Mouse (Mus musculus): ENCODE results near the gene Ppil1. TPM values are rescaled to one million over a fixed set of nuclear protein-coding genes. Genes with fewer than 3 reads are reported as not detected.

Ppil1 gene
- polyA plus RNA-seq, 1 experiment from 2014 or later: 178 TPM

GRCm38 (mm10) chr17:29302149-29302548, 38.2 kb upstream of the Ppil1 start:
- H3K4me1 ChIP-seq (replicated peaks): peaks cover 45% of the 10 kb centered on the region
- no peak overlapping the region for H3K9ac ChIP-seq (replicated peaks)
- no peak overlapping the region for H3K4me2 ChIP-seq
- H3K27ac ChIP-seq: no peak overlapping the region
- no peaks in the 10 kb centered on the region for H3K27me3 ChIP-seq
- H3K36me3 ChIP-seq: peaks cover 46% of the 10 kb centered on the region
- no peak for ATAC-seq (ENCODE audit: insufficient number of reproducible peaks, insufficient read depth, low FRiP score, low TSS enrichment, low read depth)
- WGBS: 75% methylated on average over 5 of the region's 5 CpGs
- H3K9me3 ChIP-seq: no peaks in the 10 kb centered on the region
- no peak overlapping the region for H3K4me3 ChIP-seq (replicated peaks)

GRCm38 (mm10) chr17:29301421-29301820, 37.4 kb upstream of the Ppil1 start:
- WGBS: 95% methylated on average over 6 of the region's 6 CpGs
- peaks cover 52% of the 10 kb centered on the region for H3K4me1 ChIP-seq (replicated peaks)
- no peak for ATAC-seq (ENCODE audit: insufficient number of reproducible peaks, insufficient read depth, low FRiP score, low TSS enrichment, low read depth)
- no peaks in the 10 kb centered on the region for H3K9me3 ChIP-seq
- H3K4me2 ChIP-seq: no peak overlapping the region
- H3K27ac ChIP-seq: no peak overlapping the region
- H3K4me3 ChIP-seq (replicated peaks): no peak overlapping the region
- no peak overlapping the region for H3K9ac ChIP-seq (replicated peaks)
- H3K36me3 ChIP-seq: peaks cover 50% of the 10 kb centered on the region
- H3K27me3 ChIP-seq: no peaks in the 10 kb centered on the region

- Histone ChIP-seq H3K4me2 (no peak overlapping the region), H3K9me3 (no peaks in the 10 kb centered on the region), H3K27ac (no peak overlapping the region), H3K36me3 (peaks cover 50% of the 10 kb centered on the region), H3K4me3 (replicated peaks) (no peak overlapping the region), H3K27me3 (no peaks in the 10 kb centered on the region), H3K9ac (replicated peaks) (no peak overlapping the region), H3K4me1 (replicated peaks) (peaks cover 50% of the 10 kb centered on the region)
- 93% methylated on average over 7 of the region's 7 CpGs for WGBS
- ATAC-seq (ENCODE audit: insufficient number of reproducible peaks, insufficient read depth, low FRiP score, low TSS enrichment, low read depth): no peak
These were observed 36.9 kb upstream of the Ppil1 start for GRCm38 (mm10) chr17:29300926-29301325.

- WGBS: 93% methylated on average over 4 of the region's 4 CpGs
- Histone ChIP-seq H3K4me2 (no peak overlapping the region), H3K9ac (replicated peaks) (no peak overlapping the region), H3K9me3 (no peaks in the 10 kb centered on the region), H3K36me3 (peaks cover 65% of the 10 kb centered on the region), H3K4me3 (replicated peaks) (no peak overlapping the region), H3K4me1 (replicated peaks) (peaks cover 39% of the 10 kb centered on the region), H3K27me3 (no peaks in the 10 kb centered on the region), H3K27ac (no peak overlapping the region)
- no peak for ATAC-seq (ENCODE audit: insufficient number of reproducible peaks, insufficient read depth, low FRiP score, low TSS enrichment, low read depth)
These were observed 35.3 kb upstream of the Ppil1 start for GRCm38 (mm10) chr17:29299282-29299681.

- Histone ChIP-seq H3K27me3 (no peaks in the 10 kb centered on the region), H3K4me2 (no peak overlapping the region), H3K27ac (peak overlapping the region; percentile 56), H3K9ac (replicated peaks) (no peak overlapping the region), H3K9me3 (no peaks in the 10 kb centered on the region), H3K4me3 (replicated peaks) (no peak overlapping the region), H3K4me1 (replicated peaks) (peaks cover 24% of the 10 kb centered on the region), H3K36me3 (peaks cover 80% of the 10 kb centered on the region)
- WGBS: 88% methylated on average over 6 of the region's 6 CpGs
- ATAC-seq (ENCODE audit: insufficient number of reproducible peaks, insufficient read depth, low FRiP score, low TSS enrichment, low read depth): no peak
These were observed 33.8 kb upstream of the Ppil1 start for GRCm38 (mm10) chr17:29297813-29298212.

- no peaks in the 10 kb centered on the region for H3K27me3 ChIP-seq
- no peak overlapping the region for H3K4me2 ChIP-seq
- no peak for ATAC-seq (ENCODE audit: insufficient number of reproducible peaks, insufficient read depth, low FRiP score, low TSS enrichment, low read depth)
- H3K4me3 ChIP-seq (replicated peaks): no peak overlapping the region
- no peak overlapping the region for H3K9ac ChIP-seq (replicated peaks)
- WGBS: 31% methylated on average over 10 of the region's 10 CpGs
- H3K27ac ChIP-seq: peak overlapping the region; percentile 56
- peaks cover 23% of the 10 kb centered on the region for H3K4me1 ChIP-seq (replicated peaks)
- no peaks in the 10 kb centered on the region for H3K9me3 ChIP-seq
- H3K36me3 ChIP-seq: peaks cover 80% of the 10 kb centered on the region
These were observed 33.3 kb upstream of the Ppil1 start for GRCm38 (mm10) chr17:29297321-29297720.

GRCm38 (mm10) chr17:29295835-29296234, 31.8 kb upstream of the Ppil1 start:
- no peaks in the 10 kb centered on the region for H3K9me3 ChIP-seq
- H3K36me3 ChIP-seq: peaks cover 72% of the 10 kb centered on the region
- ATAC-seq (ENCODE audit: insufficient number of reproducible peaks, insufficient read depth, low FRiP score, low TSS enrichment, low read depth): no peak
- H3K4me3 ChIP-seq (replicated peaks): no peak overlapping the region
- H3K4me2 ChIP-seq: no peak overlapping the region
- peaks cover 23% of the 10 kb centered on the region for H3K4me1 ChIP-seq (replicated peaks)
- 67% methylated on average over 5 of the region's 5 CpGs for WGBS
- H3K9ac ChIP-seq (replicated peaks): no peak overlapping the region
- H3K27me3 ChIP-seq: no peaks in the 10 kb centered on the region
- H3K27ac ChIP-seq: 0 out of 2 replicates have a peak overlapping the region, but pooled peaks have one; percentile 17

GRCm38 (mm10) chr17:29293807-29294605, 30.0 kb upstream of the Ppil1 start:
- Histone ChIP-seq H3K4me2 (no peak overlapping the region), H3K27me3 (no peaks in the 10 kb centered on the region), H3K9me3 (no peaks in the 10 kb centered on the region), H3K27ac (no peak overlapping the region), H3K9ac (replicated peaks) (no peak overlapping the region), H3K4me3 (replicated peaks) (no peak overlapping the region), H3K4me1 (replicated peaks) (peaks cover 23% of the 10 kb centered on the region), H3K36me3 (peaks cover 59% of the 10 kb centered on the region)
- no peak for ATAC-seq (ENCODE audit: insufficient number of reproducible peaks, insufficient read depth, low FRiP score, low TSS enrichment, low read depth)
- WGBS: 76% methylated on average over 9 of the region's 9 CpGs

GRCm38 (mm10) chr17:29292996-29293395, 29.0 kb upstream of the Ppil1 start:
- 86% methylated on average over 3 of the region's 3 CpGs for WGBS
- H3K27ac ChIP-seq: no peak overlapping the region
- peaks cover 49% of the 10 kb centered on the region for H3K36me3 ChIP-seq
- no peaks in the 10 kb centered on the region for H3K9me3 ChIP-seq
- H3K4me3 ChIP-seq (replicated peaks): no peak overlapping the region
- H3K4me1 ChIP-seq (replicated peaks): peaks cover 23% of the 10 kb centered on the region
- no peak for ATAC-seq (ENCODE audit: insufficient number of reproducible peaks, insufficient read depth, low FRiP score, low TSS enrichment, low read depth)
- H3K27me3 ChIP-seq: no peaks in the 10 kb centered on the region
- no peak overlapping the region for H3K4me2 ChIP-seq
- no peak overlapping the region for H3K9ac ChIP-seq (replicated peaks)

- no peak overlapping the region for H3K4me2 ChIP-seq
- no peak overlapping the region for H3K4me3 ChIP-seq (replicated peaks)
- peaks cover 50% of the 10 kb centered on the region for H3K36me3 ChIP-seq
- H3K9me3 ChIP-seq: no peaks in the 10 kb centered on the region
- H3K27ac ChIP-seq: no peak overlapping the region
- no peak for ATAC-seq (ENCODE audit: insufficient number of reproducible peaks, insufficient read depth, low FRiP score, low TSS enrichment, low read depth)
- H3K27me3 ChIP-seq: no peaks in the 10 kb centered on the region
- H3K9ac ChIP-seq (replicated peaks): no peak overlapping the region
- H3K4me1 ChIP-seq (replicated peaks): peaks cover 12% of the 10 kb centered on the region
- WGBS: 85% methylated on average over 7 of the region's 7 CpGs
These were observed 27.8 kb upstream of the Ppil1 start for GRCm38 (mm10) chr17:29291793-29292192.

- Histone ChIP-seq H3K4me1 (replicated peaks) (no peaks in the 10 kb centered on the region), H3K9ac (replicated peaks) (no peak overlapping the region), H3K27ac (no peak overlapping the region), H3K4me3 (replicated peaks) (no peak overlapping the region), H3K36me3 (peaks cover 66% of the 10 kb centered on the region), H3K27me3 (no peaks in the 10 kb centered on the region), H3K9me3 (no peaks in the 10 kb centered on the region), H3K4me2 (no peak overlapping the region)
- no peak for ATAC-seq (ENCODE audit: insufficient number of reproducible peaks, insufficient read depth, low FRiP score, low TSS enrichment, low read depth)
- 81% methylated on average over 21 of the region's 21 CpGs for WGBS
These were observed 18.4 kb upstream of the Ppil1 start for GRCm38 (mm10) chr17:29282216-29282952.

Measured in limb, embryonic 12.5 days (tissue).